Mouse (Mus musculus): Measurements from ENCODE around the gene Tradd.

Tradd gene

GRCm38 (mm10) chr8:105264024-105264982 is at the start of gene Tradd, which contains the start of gene Fbxl8:
TSS of gene Tradd (minus strand) at chr8:105264609.
TSS of gene Fbxl8 (plus strand) at chr8:105264648.
- DNase-seq (ENCODE audit: extremely low read depth, insufficient read length, low spot score) = peak; percentile 82

- DNase-seq (ENCODE audit: extremely low read depth, insufficient read length, low spot score) = no peak
These were observed 49.4 kb upstream of the Tradd start for GRCm38 (mm10) chr8:105313622-105314402.

- DNase-seq (ENCODE audit: extremely low read depth, insufficient read length, low spot score) = no peak
These were observed 48.6 kb upstream of the Tradd start for GRCm38 (mm10) chr8:105312891-105313481.

GRCm38 (mm10) chr8:105311718-105312117 is 47.3 kb upstream of the Tradd start:
- DNase-seq (ENCODE audit: extremely low read depth, insufficient read length, low spot score) = no peak

- DNase-seq (ENCODE audit: extremely low read depth, insufficient read length, low spot score) = no peak
These were observed 45.7 kb upstream of the Tradd start for GRCm38 (mm10) chr8:105310118-105310517.

- no peak for DNase-seq (ENCODE audit: extremely low read depth, insufficient read length, low spot score)
These were observed 44.9 kb upstream of the Tradd start for GRCm38 (mm10) chr8:105309142-105309847.

GRCm38 (mm10) chr8:105308428-105308827 is 44.0 kb upstream of the Tradd start:
- DNase-seq (ENCODE audit: extremely low read depth, insufficient read length, low spot score) = no peak

GRCm38 (mm10) chr8:105307670-105308069 is 43.3 kb upstream of the Tradd start:
- DNase-seq (ENCODE audit: extremely low read depth, insufficient read length, low spot score) = no peak

GRCm38 (mm10) chr8:105306146-105306691 is 41.8 kb upstream of the Tradd start:
- DNase-seq (ENCODE audit: extremely low read depth, insufficient read length, low spot score) = no peak

GRCm38 (mm10) chr8:105305211-105306145 is 41.1 kb upstream of the Tradd start, which contains the start of gene Elmo3:
TSS of gene Elmo3 (plus strand) at chr8:105305601.
- DNase-seq (ENCODE audit: extremely low read depth, insufficient read length, low spot score) = no peak

- no peak for DNase-seq (ENCODE audit: extremely low read depth, insufficient read length, low spot score)
These were observed 40.2 kb upstream of the Tradd start for GRCm38 (mm10) chr8:105304325-105305210.

- DNase-seq (ENCODE audit: extremely low read depth, insufficient read length, low spot score) = no peak
These were observed 39.5 kb upstream of the Tradd start for GRCm38 (mm10) chr8:105303874-105304273.

- DNase-seq (ENCODE audit: extremely low read depth, insufficient read length, low spot score) = no peak
These were observed 39.0 kb upstream of the Tradd start for GRCm38 (mm10) chr8:105303396-105303795.

- DNase-seq (ENCODE audit: extremely low read depth, insufficient read length, low spot score) = no peak
These were observed 35.6 kb upstream of the Tradd start for GRCm38 (mm10) chr8:105299962-105300361.

GRCm38 (mm10) chr8:105298351-105299252 is 34.2 kb upstream of the Tradd start:
- no peak for DNase-seq (ENCODE audit: extremely low read depth, insufficient read length, low spot score)

GRCm38 (mm10) chr8:105297511-105298192 is 33.2 kb upstream of the Tradd start, which contains the start of gene E2f4:
TSS of gene E2f4 (plus strand) at chr8:105297663.
- DNase-seq (ENCODE audit: extremely low read depth, insufficient read length, low spot score) = peak; percentile 84
